ENCODE assay signal across 10 mouse cellular contexts in the genomic region with DNA sequence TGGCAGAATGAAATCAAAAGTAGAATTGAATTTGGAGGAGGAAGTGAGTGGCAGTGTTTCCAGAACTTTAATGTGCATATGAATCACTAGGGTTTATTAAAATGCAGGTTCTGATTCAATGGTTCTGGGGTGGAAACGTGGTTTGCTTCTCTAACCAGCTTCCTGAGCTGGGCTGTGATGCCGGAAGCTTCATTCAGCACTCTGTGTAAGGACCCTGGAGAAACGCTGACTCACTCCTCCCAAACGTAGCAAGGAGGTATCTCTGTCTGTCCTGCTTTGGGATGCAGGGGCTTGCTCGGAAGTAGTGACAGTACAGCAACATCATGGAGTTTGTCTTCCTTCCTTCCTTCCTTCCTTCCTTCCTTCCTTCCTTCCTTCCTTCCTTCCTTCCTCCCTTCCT.
"Had no signal": no experiment of that assay in that cellular context is flagged by ENCODE, and none has a peak within 500 bp of the region (broad histone marks: within the 10 kb centered on the region; RNA-seq: fewer than 3 reads in every experiment).

No protein-coding gene starts in this region.

- ATAC-seq: midbrain, embryonic 15.5 days had no signal

- DNase-seq: kidney, adult 2 months; kidney, postnatal 25 days; layer of hippocampus, postnatal 36 days; lung, adult 18-20 months; lung, postnatal 10 days; lung, postnatal 36 days; right cerebral cortex, postnatal 25 days; spleen, adult 18-20 months; thymus, postnatal 36 days had no signal
